Mouse (Mus musculus) cerebellum, adult 2 months (tissue): ENCODE results near the gene Rtel1. TPM values are rescaled to one million over a fixed set of nuclear protein-coding genes. Genes with fewer than 3 reads are reported as not detected.
A peak's percentile ranks its signal among the peaks of the same experiment; 100 is the strongest.

Experiments used
- DNase-seq, 2 experiments: peaks; one replicate each; pipeline ENCODE4 v3.0.0; 2021
- H3K27ac ChIP-seq: fragments of 200-500 bp; 2 replicates; pipeline ENCODE4 v1.5.1; 2012; ENCODE audit warnings: low read length, control low read depth, inconsistent platforms; ENCODE audit not compliant: insufficient read depth
- H3K27me3 ChIP-seq: fragments of 200-500 bp; 2 replicates; pipeline ENCODE4 v1.6.1; 2012; ENCODE audit warnings: inconsistent platforms, mild to moderate bottlenecking, low read length, moderate library complexity; ENCODE audit not compliant: control insufficient read depth, insufficient read depth
- H3K4me1 ChIP-seq: fragments of 200-500 bp; 2 replicates; pipeline ENCODE4 v1.6.1; 2011; ENCODE audit warnings: low read length; ENCODE audit not compliant: control insufficient read depth, insufficient read depth
- H3K4me3 ChIP-seq: fragments of 200-500 bp; replicated peaks from 2 replicates; pipeline ENCODE3; 2011; ENCODE audit warnings: mild to moderate bottlenecking, low read depth, low read length, control low read depth; ENCODE audit not compliant: insufficient read depth
- CTCF ChIP-seq: fragments of 200-500 bp; IDR thresholded peaks from 2 replicates; pipeline ENCODE4 v1.5.1; 2011; ENCODE audit warnings: low read depth, mild to moderate bottlenecking, control low read depth, low read length, moderate library complexity, borderline replicate concordance; ENCODE audit not compliant: insufficient read depth
- POLR2A ChIP-seq: fragments of 200-500 bp; IDR thresholded peaks from 2 replicates; pipeline ENCODE4 v1.6.1; 2011; ENCODE audit warnings: low read length, control low read depth, borderline replicate concordance; ENCODE audit not compliant: insufficient read depth
- WGBS: fragments of 180-500 bp; shearing (Covaris S2); methylation state at CpG from one replicate; pipeline ENCODE4 v1.1.7; 2018; 5-methylcytosine and 5-hydroxymethylcytosine counted together
- polyA plus RNA-seq: library from polyadenylated mRNA; depleted of rRNA; stranded (reverse); fragments of >200 nt; gene quantifications from 2 replicates; pipeline ENCODE4 v1.2.3, GENCODE M21; 2012; rRNA removed

Rtel1 gene
- polyA plus RNA-seq, 1 experiment: 88.5 TPM

- Histone ChIP-seq H3K27ac (no peak overlapping the region), H3K4me1 (peaks cover 29% of the 10 kb centered on the region), H3K4me3 (no peak overlapping the region), H3K27me3 (no peaks in the 10 kb centered on the region)
- no peak for DNase-seq
- WGBS: 61% methylated on average over 2 of the region's 2 CpGs
- TF ChIP-seq POLR2A (no peak), CTCF (no peak)
These were observed 72.0 kb downstream of the Rtel1 start for GRCm38 (mm10) chr2:181391541-181391940.

DNA sequence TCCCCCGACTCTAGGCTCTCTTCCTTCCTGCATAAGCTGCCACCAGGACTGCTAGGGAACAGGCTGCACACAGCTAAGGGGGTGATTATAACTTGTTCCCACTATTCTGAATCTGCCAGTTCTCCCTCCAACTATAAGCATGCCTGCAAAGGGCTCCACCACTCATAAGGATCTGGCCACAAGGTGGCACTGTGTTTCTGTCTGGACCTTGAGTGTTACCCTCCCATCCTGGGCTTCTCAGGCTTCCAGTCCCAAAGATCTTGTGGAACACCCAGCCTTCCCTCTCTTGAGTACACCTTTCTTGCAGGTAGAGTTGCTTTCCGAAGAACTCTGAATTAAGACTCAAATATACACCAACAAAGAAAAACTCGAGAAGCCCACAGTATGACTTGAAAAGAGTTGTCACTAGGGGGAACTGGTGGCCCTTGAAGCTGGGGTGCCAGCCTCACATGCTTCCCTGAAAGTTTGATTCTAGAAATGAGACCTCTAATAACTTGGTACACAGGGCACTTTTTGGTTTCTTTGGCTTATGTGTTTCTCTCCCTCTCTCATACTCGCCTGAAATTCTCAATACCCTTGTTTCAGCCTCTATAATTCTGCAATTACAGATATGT is 73.2 kb downstream of the Rtel1 start:
- TF ChIP-seq POLR2A: no peak
- TF ChIP-seq CTCF: peak; percentile 91
- Histone ChIP-seq H3K4me3 (no peak overlapping the region), H3K4me1 (peaks cover 28% of the 10 kb centered on the region), H3K27ac (no peak overlapping the region), H3K27me3 (no peaks in the 10 kb centered on the region)
- WGBS: 38% methylated on average over 4 of the region's 4 CpGs
- peak; percentile 84 to 91 for DNase-seq

GRCm38 (mm10) chr2:181394086-181394485 is 74.5 kb downstream of the Rtel1 start:
- WGBS: 97% methylated on average over 3 of the region's 3 CpGs
- no peak for TF ChIP-seq POLR2A
- no peak for TF ChIP-seq CTCF
- H3K4me1 ChIP-seq: peaks cover 26% of the 10 kb centered on the region
- no peak overlapping the region for H3K4me3 ChIP-seq
- no peak for DNase-seq
- no peak overlapping the region for H3K27ac ChIP-seq
- no peaks in the 10 kb centered on the region for H3K27me3 ChIP-seq

GRCm38 (mm10) chr2:181397207-181397761 is 77.7 kb downstream of the Rtel1 start:
- DNase-seq: no peak
- 15% methylated on average over 5 of the region's 5 CpGs for WGBS
- TF ChIP-seq POLR2A: no peak
- no peak for TF ChIP-seq CTCF

DNA sequence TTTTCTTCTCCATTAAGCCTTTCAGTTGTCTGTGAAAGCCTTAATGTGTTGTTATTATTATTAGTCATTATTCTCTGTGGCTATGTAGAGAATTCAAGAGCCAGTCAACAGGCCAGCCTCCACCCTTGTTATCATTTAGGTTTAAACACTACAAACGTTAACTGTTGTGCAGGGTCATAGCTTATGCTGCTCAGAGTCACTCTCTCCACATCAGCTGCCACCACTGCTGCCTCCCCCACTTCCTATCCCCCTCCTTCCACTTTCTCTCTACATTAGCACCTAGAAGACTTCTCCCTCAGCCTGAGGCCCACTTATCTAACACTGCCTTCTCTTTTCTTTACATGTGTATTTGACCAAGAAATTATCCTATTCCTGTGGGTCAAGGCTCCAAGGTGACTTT is 82.0 kb downstream of the Rtel1 start:
- Histone ChIP-seq H3K4me1 (peaks cover 7% of the 10 kb centered on the region), H3K27me3 (no peaks in the 10 kb centered on the region), H3K27ac (no peak overlapping the region), H3K4me3 (no peak overlapping the region)
- no peak for TF ChIP-seq POLR2A
- no peak for TF ChIP-seq CTCF
- DNase-seq: no peak
- WGBS: 32% methylated on average over 1 of the region's 1 CpGs

More at GRCm38 (mm10) chr2:181397207-181397761, 77.7 kb downstream of the Rtel1 start:
- peaks cover 7% of the 10 kb centered on the region for H3K4me1 ChIP-seq
- no peak overlapping the region for H3K4me3 ChIP-seq
- H3K27me3 ChIP-seq: no peaks in the 10 kb centered on the region
- H3K27ac ChIP-seq: no peak overlapping the region

DNA sequence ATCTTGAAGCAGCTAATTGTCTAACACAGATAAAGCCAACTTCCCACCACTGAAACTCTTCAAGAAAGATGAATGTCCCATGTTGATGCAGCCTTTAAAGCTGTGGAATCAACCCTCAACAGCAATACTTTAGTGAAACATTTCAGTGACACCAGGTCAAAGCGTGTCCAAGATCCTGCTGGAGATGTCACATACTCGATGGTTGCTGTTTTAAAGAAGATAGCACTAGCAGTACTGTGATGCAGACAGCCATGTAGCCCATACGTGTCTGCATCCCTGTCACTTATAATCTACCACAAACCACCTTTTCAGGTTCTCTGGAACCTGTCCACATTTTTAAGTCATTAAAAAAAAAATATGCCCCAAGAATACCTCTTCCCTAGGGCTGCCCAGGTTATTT is 84.2 kb downstream of the Rtel1 start:
- Histone ChIP-seq H3K27me3 (no peaks in the 10 kb centered on the region), H3K4me1 (no peaks in the 10 kb centered on the region; the same call in 1 of the 2 replicates), H3K27ac (no peak overlapping the region), H3K4me3 (no peak overlapping the region)
- 90% methylated on average over 3 of the region's 3 CpGs for WGBS
- no peak for DNase-seq
- TF ChIP-seq CTCF: no peak
- TF ChIP-seq POLR2A: no peak

Other genes starting within 250 kb of the Rtel1 start
- 115 and 125 TPM in 2 replicates for gene Kcnq2, start 184.4 kb upstream of the Rtel1 start, polyA plus RNA-seq
- 1,226 and 1,413 TPM in 2 replicates for gene Eef1a2, start 162.7 kb upstream of the Rtel1 start, polyA plus RNA-seq
- 110 and 111 TPM in 2 replicates for gene Ppdpf, start 132.5 kb upstream of the Rtel1 start, polyA plus RNA-seq
- gene Ptk6, start 117.0 kb upstream of the Rtel1 start, polyA plus RNA-seq: 0.03 and 0.07 TPM in 2 replicates
- gene Srms, start 106.6 kb upstream of the Rtel1 start, polyA plus RNA-seq: 0.41 and 0.46 TPM in 2 replicates
- 0.46 TPM in 1 of 2 replicates, not detected in the other for gene Fndc11, start 99.7 kb upstream of the Rtel1 start, polyA plus RNA-seq
- 2.4 and 2.8 TPM in 2 replicates for gene Helz2, start 77.7 kb upstream of the Rtel1 start, polyA plus RNA-seq
- 28.7 and 30.1 TPM in 2 replicates for gene Gmeb2, start 31.7 kb upstream of the Rtel1 start, polyA plus RNA-seq
- 1,100 TPM in 2 replicates for gene Stmn3, start 5.2 kb upstream of the Rtel1 start, polyA plus RNA-seq
- 102 and 106 TPM in 2 replicates for gene Zgpat, start 45.2 kb downstream of the Rtel1 start, polyA plus RNA-seq
- gene Arfrp1, start 45.7 kb downstream of the Rtel1 start, polyA plus RNA-seq: 75.6 and 77.7 TPM in 2 replicates
- 79.8 and 85.0 TPM in 2 replicates for gene Lime1, start 60.3 kb downstream of the Rtel1 start, polyA plus RNA-seq
- gene Zbtb46, start 139.7 kb downstream of the Rtel1 start, polyA plus RNA-seq: 31.9 and 34.6 TPM in 2 replicates
- not detected in 2 replicates for gene Abhd16b, start 173.5 kb downstream of the Rtel1 start, polyA plus RNA-seq
- gene Tpd52l2, start 177.4 kb downstream of the Rtel1 start, polyA plus RNA-seq: 154 and 159 TPM in 2 replicates
- 218 and 230 TPM in 2 replicates for gene Dnajc5, start 200.7 kb downstream of the Rtel1 start, polyA plus RNA-seq